Mouse (Mus musculus) stomach, embryonic 16.5 days (tissue): ENCODE measurements around the gene Tnni1. TPM values are rescaled to one million over a fixed set of nuclear protein-coding genes. Genes with fewer than 3 reads are reported as not detected.

ENCODE experiments used
- ATAC-seq: fragments of 200-750 bp; cut with Nextera tagmentation; 2 replicates; pipeline ENCODE4 v1.8.0; 2017; ENCODE audit warnings: moderate number of reproducible peaks, moderate TSS enrichment; ENCODE audit not compliant: insufficient read depth, low FRiP score
- H3K27ac ChIP-seq: fragments of 300-500 bp; sonication (generic); 2 replicates; pipeline ENCODE4 v1.5.1; 2014; ENCODE audit warnings: low read length
- H3K27me3 ChIP-seq: fragments of 300-500 bp; sonication (generic); 2 replicates; pipeline ENCODE4 v1.6.1; 2014; ENCODE audit warnings: low read length, control low read depth, mixed read lengths; ENCODE audit not compliant: control insufficient read depth, insufficient read depth
- H3K36me3 ChIP-seq: fragments of 300-500 bp; sonication (generic); 2 replicates; pipeline ENCODE4 v1.6.1; 2014; ENCODE audit warnings: low read length; ENCODE audit not compliant: control insufficient read depth, insufficient read depth
- H3K4me1 ChIP-seq: fragments of 300-500 bp; sonication (generic); 2 replicates; pipeline ENCODE4 v1.6.1; 2014; ENCODE audit warnings: low read length, control low read depth, mixed read lengths; ENCODE audit not compliant: control insufficient read depth, insufficient read depth
- H3K4me2 ChIP-seq: fragments of 300-500 bp; sonication (generic); 2 replicates; pipeline ENCODE4 v1.6.1; 2014; ENCODE audit warnings: low read depth, low read length, mixed read lengths
- H3K4me3 ChIP-seq: fragments of 300-500 bp; sonication (generic); replicated peaks from 2 replicates; pipeline ENCODE4 v1.5.1; 2014; ENCODE audit warnings: mild to moderate bottlenecking, low read length
- H3K9ac ChIP-seq: fragments of 300-500 bp; sonication (generic); 2 replicates; pipeline ENCODE4 v1.6.1; 2014; ENCODE audit warnings: low read length
- H3K9me3 ChIP-seq: fragments of 300-500 bp; sonication (generic); replicated peaks from 2 replicates; pipeline ENCODE4 v1.6.1; 2016; ENCODE audit warnings: low read length, control low read depth; ENCODE audit not compliant: control insufficient read depth
- WGBS: fragments of 180-500 bp; shearing (Covaris S2); extraction: QIAGEN DNeasy Blood & Tissue Kit; methylation state at CpG from one replicate; pipeline ENCODE4 v1.1.7; 2014; 5-methylcytosine and 5-hydroxymethylcytosine counted together
- polyA plus RNA-seq: library from polyadenylated mRNA; unstranded; fragments of >200 nt; fragmentation: Nextera tagmentation; extraction: Ambion mirVana; gene quantifications from 2 replicates; pipeline ENCODE4 v1.2.1, GENCODE M21; 2015

Tnni1 gene
- polyA plus RNA-seq, 1 experiment from 2014 or later: 84.9 TPM

- ATAC-seq: peak; percentile 70
- WGBS: 8% methylated on average over 27 of the region's 27 CpGs
- no peaks in the 10 kb centered on the region for H3K36me3 ChIP-seq
Observed at GRCm38 (mm10) chr1:135793370-135794215, 14.4 kb downstream of the Tnni1 start.

GRCm38 (mm10) chr1:135794216-135795134 lies 15.2 kb downstream of the Tnni1 start:
- ATAC-seq: peak; percentile 26; the same call in 1 of the 2 replicates
- H3K9ac ChIP-seq: peak overlapping the region; percentile 55
- no peaks in the 10 kb centered on the region for H3K27me3 ChIP-seq
- peak overlapping the region; percentile 36 for H3K4me3 ChIP-seq
- no peaks in the 10 kb centered on the region for H3K9me3 ChIP-seq
- H3K4me1 ChIP-seq: peaks cover 33% of the 10 kb centered on the region
- peak overlapping the region; percentile 58 for H3K4me2 ChIP-seq
- WGBS: 20% methylated on average over 20 of the region's 20 CpGs
- no peaks in the 10 kb centered on the region for H3K36me3 ChIP-seq
- peak overlapping the region; percentile 98 for H3K27ac ChIP-seq

More at GRCm38 (mm10) chr1:135793370-135794215, 14.4 kb downstream of the Tnni1 start:
- Histone ChIP-seq H3K9me3 (no peaks in the 10 kb centered on the region), H3K4me1 (peaks cover 32% of the 10 kb centered on the region), H3K27ac (peak overlapping the region; percentile 98), H3K27me3 (no peaks in the 10 kb centered on the region), H3K4me3 (peak overlapping the region; percentile 36), H3K9ac (peak overlapping the region; percentile 55), H3K4me2 (peak overlapping the region; percentile 58)

GRCm38 (mm10) chr1:135798492-135798891 lies 19.3 kb downstream of the Tnni1 start:
- H3K27ac ChIP-seq: no peak overlapping the region
- WGBS: 71% methylated on average over 1 of the region's 1 CpGs

GRCm38 (mm10) chr1:135799109-135799627 lies 19.9 kb downstream of the Tnni1 start:
- peaks cover 33% of the 10 kb centered on the region for H3K4me1 ChIP-seq
- no peaks in the 10 kb centered on the region for H3K9me3 ChIP-seq
- H3K27ac ChIP-seq: no peak overlapping the region
- H3K36me3 ChIP-seq: no peaks in the 10 kb centered on the region
- ATAC-seq: no peak
- no peak overlapping the region for H3K4me3 ChIP-seq
- no peak overlapping the region for H3K4me2 ChIP-seq
- 42% methylated on average over 8 of the region's 8 CpGs for whole genome bisulfite sequencing
- peak overlapping the region; percentile 23; the same call in 1 of the 2 replicates for H3K9ac ChIP-seq
- no peaks in the 10 kb centered on the region for H3K27me3 ChIP-seq

More at GRCm38 (mm10) chr1:135798492-135798891, 19.3 kb downstream of the Tnni1 start:
- no peaks in the 10 kb centered on the region for H3K9me3 ChIP-seq
- no peak overlapping the region for H3K9ac ChIP-seq
- H3K27me3 ChIP-seq: no peaks in the 10 kb centered on the region
- no peaks in the 10 kb centered on the region for H3K36me3 ChIP-seq
- H3K4me1 ChIP-seq: peaks cover 39% of the 10 kb centered on the region
- H3K4me3 ChIP-seq: no peak overlapping the region
- no peak overlapping the region for H3K4me2 ChIP-seq
- ATAC-seq: no peak

GRCm38 (mm10) chr1:135800192-135800950 lies 21.1 kb downstream of the Tnni1 start:
- Histone ChIP-seq H3K27ac (peak overlapping the region; percentile 28), H3K9me3 (no peaks in the 10 kb centered on the region), H3K27me3 (no peaks in the 10 kb centered on the region), H3K9ac (0 out of 2 replicates have a peak overlapping the region, but pooled peaks have one; percentile 2), H3K4me3 (no peak overlapping the region), H3K4me1 (peaks cover 22% of the 10 kb centered on the region), H3K36me3 (no peaks in the 10 kb centered on the region), H3K4me2 (no peak overlapping the region)
- 29% methylated on average over 8 of the region's 8 CpGs for WGBS
- ATAC-seq: peak; percentile 67; the same call in 1 of the 2 replicates

- no peak for ATAC-seq
- WGBS: 32% methylated on average over 10 of the region's 10 CpGs
- no peak overlapping the region for H3K9ac ChIP-seq
- H3K4me2 ChIP-seq: no peak overlapping the region
- no peaks in the 10 kb centered on the region for H3K36me3 ChIP-seq
- H3K4me1 ChIP-seq: no peaks in the 10 kb centered on the region
- no peak overlapping the region for H3K27ac ChIP-seq
- H3K9me3 ChIP-seq: no peaks in the 10 kb centered on the region
- no peaks in the 10 kb centered on the region for H3K27me3 ChIP-seq
- no peak overlapping the region for H3K4me3 ChIP-seq
Observed at GRCm38 (mm10) chr1:135807546-135807945, 28.3 kb downstream of the Tnni1 start.

GRCm38 (mm10) chr1:135810180-135810579 lies 30.9 kb downstream of the Tnni1 start:
- no peak for ATAC-seq
- no peak overlapping the region for H3K4me2 ChIP-seq
- H3K4me1 ChIP-seq: peaks cover 17% of the 10 kb centered on the region; the same call in 1 of the 2 replicates
- WGBS: 67% methylated on average over 2 of the region's 2 CpGs
- H3K4me3 ChIP-seq: no peak overlapping the region
- no peak overlapping the region for H3K27ac ChIP-seq
- no peaks in the 10 kb centered on the region for H3K9me3 ChIP-seq
- H3K27me3 ChIP-seq: no peaks in the 10 kb centered on the region
- H3K36me3 ChIP-seq: no peaks in the 10 kb centered on the region
- H3K9ac ChIP-seq: no peak overlapping the region

- Histone ChIP-seq H3K9ac (no peak overlapping the region), H3K4me2 (no peak overlapping the region), H3K27ac (0 out of 2 replicates have a peak overlapping the region, but pooled peaks have one; percentile 95)
Observed at GRCm38 (mm10) chr1:135811016-135811646, 31.9 kb downstream of the Tnni1 start.

More at GRCm38 (mm10) chr1:135811016-135811646, 31.9 kb downstream of the Tnni1 start:
- ATAC-seq: no peak
- Histone ChIP-seq H3K27me3 (no peaks in the 10 kb centered on the region), H3K36me3 (no peaks in the 10 kb centered on the region), H3K9me3 (no peaks in the 10 kb centered on the region), H3K4me1 (peaks cover 17% of the 10 kb centered on the region; the same call in 1 of the 2 replicates), H3K4me3 (no peak overlapping the region)
- WGBS: 30% methylated on average over 7 of the region's 7 CpGs
